Mouse (Mus musculus): ENCODE data around the gene Il9.
A peak's percentile ranks its signal among the peaks of the same experiment; 100 is the strongest.

Il9 gene

DNA sequence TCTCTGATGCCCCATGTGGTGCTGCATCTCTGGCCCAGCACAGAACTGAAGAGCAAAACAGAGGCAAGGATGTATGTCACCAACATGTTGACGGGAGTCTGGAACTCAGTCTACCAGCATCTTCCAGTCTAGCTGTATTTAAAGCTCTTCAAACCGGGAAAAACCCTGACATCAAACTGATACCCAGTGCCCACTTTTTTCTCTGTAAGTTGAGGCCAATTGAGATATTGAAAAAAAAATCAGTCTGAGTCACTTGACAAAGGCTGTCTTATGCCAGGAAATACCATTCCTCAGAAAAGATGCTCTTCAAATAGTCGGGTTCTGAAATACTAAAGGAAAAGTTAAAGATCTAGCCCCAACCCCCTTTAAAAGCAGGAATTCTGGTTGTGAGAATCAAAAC, at the start of gene Il9:
Gene Il9 (minus strand): TSS at position 101 of the 400 bp plus-strand sequence.
- DNase-seq = no peak

DNA sequence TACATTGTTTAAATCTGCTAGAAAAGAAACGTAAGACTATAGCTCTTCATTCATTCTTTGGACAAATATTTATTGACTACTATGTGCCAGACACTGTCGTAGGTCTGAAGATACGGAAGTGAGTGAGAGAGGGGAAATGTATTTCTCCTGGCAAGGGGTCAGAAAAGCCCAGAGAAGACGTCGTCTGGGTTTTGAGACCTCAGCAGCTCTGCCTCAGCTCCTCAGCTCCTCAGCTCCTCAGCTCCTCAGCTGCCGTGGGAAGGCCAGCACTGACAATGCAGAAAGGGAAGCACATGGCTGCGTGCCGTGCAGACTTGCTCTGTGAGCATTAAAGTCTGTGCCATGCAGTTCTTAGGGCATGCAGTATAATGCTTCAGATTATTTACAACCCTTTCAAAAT, 47.6 kb upstream of the Il9 start:
- DNase-seq = no peak

DNA sequence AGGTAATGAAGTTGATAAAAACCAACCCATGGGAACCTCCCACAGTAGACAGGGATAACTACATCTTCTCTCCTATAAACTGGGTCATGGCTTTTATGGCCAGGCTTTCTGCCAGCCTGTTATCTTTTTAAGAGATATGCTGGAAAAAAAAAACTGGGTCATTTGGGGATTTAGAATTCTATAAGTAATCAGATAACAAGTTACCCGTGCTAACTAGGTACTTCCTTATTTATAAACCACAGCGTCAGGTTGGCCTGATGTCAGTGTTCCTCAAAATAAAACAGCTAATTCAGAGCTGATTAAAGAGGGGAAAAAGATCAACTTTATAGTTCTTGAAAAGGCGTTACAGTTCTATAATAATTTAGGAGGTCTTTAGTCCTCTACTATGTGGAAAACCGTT, 47.0 kb upstream of the Il9 start:
- no peak for DNase-seq

DNA sequence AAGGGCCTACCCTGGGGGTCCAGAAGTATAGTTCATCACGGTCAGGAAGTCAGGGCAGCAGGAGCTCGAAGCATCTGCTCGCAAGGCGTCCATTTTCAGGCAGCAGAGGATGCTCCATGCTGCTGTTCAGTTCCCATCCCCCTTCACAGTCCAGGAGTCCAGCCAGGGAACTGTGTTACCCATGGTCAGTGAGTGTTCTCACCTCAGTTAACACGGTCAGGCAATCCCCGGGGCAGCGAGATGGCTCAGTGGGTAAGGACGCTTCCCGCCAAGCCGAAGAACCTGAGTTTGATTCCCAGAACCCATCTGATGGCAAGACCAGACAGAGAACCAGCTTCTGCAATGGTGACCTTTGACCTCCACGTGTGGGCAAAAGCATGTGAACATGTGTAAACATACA, 46.2 kb upstream of the Il9 start:
- no peak for DNase-seq

DNA sequence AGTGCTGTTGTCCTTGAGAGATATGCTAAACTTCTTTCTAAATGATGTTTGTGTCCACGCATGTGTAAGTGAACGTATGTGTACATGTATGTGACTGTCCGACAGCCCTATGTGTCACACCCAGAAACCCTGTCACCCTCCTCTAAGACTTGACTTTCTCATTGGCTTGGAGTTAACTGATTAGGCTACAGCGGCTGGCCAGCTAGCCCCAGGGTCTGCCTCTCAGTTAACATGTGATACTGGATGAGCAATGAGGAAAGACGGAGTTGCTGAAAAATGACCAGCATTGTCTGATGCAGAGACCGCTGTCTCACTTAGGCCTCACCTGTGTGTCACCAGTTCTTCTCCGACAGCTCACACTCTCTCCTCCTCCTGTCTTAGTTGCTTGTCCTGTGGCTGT, 45.8 kb upstream of the Il9 start:
- no peak for DNase-seq

DNA sequence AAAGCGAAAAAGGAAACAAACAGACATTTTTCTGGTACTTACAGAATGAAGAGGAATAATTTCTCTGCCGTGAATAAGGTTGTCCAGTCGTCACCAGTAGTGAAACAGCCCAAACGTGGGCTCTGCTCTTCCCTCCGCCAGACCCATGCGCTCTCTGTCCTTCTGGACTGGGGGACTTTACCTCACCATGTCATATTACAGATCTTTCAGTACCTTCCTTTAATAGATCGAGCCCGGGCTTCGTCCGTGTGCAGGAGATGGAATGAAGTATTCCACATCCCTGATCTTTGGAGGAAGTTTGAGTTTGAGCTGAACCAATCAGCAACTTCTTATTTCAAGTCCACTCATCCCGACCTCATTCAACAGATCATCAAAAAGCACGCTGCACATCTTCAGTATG, 44.8 kb upstream of the Il9 start:
- no peak for DNase-seq

DNA sequence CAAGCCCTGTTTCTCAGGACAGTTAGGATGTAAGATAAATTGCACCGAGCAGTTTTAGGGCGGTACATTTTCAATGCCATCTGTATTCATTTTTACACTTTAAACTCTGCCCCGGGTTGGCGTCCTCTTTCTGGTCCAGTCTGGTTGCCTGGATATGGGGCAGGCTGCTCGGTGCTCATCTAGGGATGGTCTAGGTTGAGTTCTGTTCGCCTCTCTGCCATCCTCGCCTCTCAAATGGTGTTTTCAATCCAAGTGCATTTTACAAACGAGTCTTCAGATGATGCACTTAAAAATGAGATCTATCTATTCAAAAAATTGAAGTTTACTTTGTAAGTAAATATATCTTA, 40.7 kb upstream of the Il9 start:
- peak in 1 of 2 experiments; percentile 31 for DNase-seq

DNA sequence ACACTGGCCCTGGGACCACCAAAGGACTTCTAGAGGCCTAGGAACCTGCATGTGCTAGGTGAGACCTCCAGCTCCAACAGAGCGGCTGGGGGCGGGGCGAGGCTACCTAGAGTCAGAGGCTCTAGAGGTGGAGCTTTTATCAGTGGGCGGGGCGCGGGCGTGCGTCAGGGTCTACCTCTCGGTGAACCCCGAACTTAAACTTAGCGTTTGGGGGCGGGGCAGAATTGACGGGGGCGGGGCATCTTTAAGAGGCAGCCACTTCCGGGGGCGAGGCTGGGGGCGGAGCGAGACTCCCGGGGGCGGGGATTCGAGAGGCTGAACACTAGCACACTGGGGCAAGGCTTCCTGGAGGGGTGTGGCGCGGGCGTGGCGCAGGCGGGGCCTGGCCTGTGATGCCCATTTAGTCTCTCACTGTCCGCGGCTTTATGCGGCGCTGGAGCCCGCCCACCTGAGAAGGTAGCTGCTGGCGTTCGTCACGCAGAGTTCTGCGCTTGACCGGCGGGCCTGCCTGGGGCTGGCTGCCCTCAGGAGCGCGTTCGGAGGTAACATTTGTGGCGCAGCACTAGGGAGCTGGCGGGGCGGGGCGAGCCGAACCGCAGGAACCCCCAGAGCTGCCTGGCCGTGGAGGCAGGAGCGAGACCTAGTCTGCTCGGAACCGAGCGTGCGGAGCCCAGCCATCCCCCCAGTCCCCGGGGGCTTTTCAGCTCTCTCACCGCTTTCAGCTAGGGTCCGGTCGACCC, 40.2 kb upstream of the Il9 start, which contains the start of gene Fbxl21:
Gene Fbxl21 (plus strand): TSS at position 392 of the 740 bp plus-strand sequence.
- peak; percentile 91 to 94 for DNase-seq

DNA sequence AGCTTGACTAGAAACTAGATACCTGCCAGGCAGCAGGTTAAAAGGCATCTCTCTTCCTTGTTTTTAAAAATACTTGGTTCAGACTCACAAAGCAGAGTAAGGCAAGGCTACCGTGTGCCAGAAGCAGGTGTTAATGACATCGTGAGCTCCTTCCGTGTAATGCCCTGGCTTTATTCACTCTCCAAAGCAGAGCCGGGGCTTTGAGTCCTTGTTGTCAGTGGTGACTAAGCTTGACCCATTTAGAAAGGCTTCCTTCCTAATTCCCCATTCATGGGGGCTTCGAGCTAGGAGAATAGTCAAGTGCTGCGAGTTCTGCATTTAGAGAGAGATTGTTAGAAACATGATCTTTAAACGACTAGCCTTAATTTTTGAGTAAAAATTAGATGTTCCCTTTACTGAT, 34.8 kb upstream of the Il9 start:
- DNase-seq = no peak

DNA sequence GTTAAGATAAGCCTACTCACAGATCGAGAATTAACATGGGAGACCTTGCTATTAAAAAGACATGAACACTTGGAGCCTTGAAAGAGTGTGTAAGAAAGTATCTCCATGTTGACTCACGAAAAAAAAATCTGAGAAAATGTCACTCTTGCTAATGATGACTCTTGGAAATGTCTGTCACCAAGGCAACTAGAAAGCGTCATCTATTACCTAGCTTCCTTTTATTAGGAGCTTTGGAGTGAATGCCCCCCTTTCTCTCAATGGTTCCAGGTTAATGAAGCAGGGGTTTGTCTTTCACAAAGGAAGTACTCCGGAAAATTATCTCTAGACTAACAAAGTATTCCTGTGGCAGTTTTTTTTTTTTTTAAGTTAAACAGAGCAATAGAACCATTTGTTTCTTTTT, 34.3 kb upstream of the Il9 start:
- DNase-seq = no peak

DNA sequence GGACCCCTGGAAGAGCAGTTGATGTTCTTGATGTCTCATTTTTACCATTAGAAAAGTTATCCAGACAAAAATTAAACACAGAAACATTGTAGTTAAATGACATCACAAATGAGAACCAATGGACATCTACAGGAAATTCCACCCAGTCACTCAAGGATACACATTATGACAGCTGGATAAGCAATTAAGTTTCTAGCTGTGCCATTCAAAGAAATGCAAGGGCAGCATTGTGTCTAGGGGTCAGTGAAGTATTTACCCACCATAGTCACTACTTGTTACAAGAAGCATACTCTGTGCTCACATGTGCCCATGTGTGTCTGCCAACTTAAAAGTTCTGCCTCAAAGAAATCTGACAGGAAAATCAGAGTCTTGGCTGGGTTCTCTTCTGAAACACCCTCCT, 31.5 kb upstream of the Il9 start:
- no peak for DNase-seq

DNA sequence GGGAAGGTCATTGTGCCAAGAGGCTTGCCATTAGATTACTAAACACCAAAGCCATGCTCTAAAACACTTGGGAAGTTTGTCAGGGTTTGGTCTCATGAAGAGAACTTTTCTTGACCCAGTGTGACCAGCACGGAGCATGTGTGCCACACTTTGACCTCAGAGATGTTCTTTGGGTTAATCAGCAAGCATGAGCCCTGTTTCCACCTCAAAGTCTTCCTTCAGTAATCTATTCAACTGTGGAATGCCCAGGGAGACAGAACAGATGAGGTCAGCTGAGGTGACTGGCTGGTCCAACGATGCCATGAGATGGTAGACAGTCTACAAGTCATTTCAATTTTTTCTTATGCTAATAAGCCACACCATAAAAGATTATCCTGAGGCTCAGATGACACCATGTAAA, 27.8 kb upstream of the Il9 start:
- no peak for DNase-seq

DNA sequence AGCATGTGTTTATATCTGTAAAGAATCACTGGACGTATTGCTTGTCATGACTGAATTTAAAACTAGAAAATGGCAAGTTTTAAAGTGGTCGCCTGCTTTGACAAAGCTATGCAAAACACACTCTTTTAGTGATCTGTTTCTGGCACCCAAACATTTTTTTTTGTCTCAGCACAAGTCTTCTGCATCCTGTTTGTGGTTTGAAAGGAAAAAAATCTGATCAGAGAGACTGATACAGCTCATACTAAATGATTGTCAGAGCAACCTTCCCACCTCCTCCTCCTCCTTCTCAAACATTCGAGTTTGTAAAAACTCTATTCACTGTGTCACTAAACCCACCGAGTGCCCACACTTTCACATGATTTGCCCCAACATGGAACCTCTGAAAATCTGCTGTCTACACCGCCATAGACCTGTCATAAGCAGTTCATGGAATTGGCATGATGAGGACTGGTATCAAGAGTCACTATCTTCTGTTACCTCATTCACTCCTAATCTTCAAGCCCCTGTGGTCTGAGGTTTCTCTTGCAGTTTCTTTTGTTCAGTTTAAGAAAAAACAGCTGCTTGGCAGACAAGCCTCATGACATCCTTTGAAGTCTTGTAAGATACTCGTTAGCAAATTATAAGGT, 24.9 kb upstream of the Il9 start:
- no peak for DNase-seq

DNA sequence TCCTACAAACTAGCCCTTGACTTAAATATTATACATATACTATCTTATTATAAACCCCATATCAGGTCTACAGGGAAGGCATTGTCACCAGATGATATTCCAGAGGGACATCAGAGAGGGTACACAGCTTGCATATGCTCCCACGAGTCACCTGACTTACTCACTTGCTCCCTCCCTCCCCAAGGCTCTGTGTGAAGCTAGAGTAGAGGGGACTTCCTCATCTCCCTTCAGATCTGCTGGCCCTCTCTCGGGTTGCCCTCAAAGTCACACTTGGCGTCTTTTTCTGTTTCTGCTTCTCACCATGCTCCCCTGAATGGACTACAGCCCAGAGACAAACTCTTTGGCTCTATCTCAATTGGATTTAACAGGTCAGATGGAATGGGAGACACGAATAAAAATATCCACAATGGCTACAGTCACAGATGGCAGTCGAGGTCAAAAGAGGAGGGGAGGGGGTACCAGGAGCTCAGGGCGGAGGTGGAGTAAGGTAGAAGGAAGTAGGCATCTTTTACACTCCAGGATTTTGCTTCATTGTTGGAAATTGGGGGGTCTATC, 19.9 kb upstream of the Il9 start:
- peak in 1 of 2 experiments; percentile 25 for DNase-seq

DNA sequence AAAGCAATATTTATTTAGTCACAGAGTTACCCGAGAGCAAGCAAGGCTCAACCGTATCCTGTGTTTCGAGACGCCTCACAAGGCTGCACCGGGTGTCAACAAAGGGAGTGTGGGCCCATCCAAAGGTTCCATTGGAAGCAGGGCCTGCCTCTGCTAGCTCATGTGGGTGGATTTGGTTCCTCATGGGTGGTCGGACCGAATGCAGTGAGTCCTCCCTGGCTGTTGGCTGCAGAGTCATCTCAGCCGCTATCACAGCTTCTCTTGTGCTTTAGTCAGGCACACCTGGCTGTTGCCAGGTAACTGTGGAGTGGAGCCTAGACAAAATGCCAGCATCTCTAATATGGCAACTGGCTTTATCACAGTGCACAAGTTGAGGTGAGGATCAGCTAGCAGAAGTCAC, 18.6 kb upstream of the Il9 start:
- DNase-seq = no peak

DNA sequence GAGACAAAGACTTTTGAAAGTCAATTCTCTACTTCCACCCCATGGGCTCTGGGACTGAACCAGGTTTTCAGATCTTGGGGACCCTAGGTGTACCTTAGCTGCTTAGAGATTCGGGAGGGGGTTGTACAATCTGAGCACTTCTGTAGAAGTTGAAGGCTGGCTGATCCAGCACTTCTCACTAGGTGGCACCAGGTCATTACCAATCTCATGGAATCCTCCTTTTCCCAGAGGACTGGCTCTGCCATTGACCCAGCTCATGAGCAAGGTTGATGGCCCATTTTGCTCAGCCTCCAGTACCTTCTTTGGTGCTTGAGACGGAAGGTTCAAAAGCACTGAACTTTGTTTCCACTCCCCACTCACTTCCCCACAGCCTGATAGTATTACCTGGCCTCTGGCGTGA, 18.1 kb upstream of the Il9 start:
- DNase-seq = peak; percentile 8 to 11

DNA sequence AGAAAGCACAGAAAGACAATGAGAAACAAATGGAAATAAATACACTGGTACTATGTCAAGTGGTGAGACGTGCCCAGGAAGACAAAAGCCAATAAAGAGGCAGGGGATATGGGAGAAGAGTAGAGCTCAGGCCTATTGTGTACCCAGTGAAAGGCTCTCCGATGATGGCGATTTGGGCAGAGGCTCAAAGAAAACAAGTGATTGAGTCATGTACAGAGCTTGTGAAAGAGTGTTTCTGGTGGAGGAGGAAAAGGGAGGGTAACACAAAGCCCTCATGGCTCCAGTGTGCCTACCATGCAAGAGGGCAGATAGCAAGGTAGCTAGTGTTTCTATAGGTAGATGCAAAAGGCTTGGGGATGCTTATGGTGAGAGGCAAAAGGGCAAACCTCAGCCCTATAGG, 12.4 kb upstream of the Il9 start:
- DNase-seq = no peak

DNA sequence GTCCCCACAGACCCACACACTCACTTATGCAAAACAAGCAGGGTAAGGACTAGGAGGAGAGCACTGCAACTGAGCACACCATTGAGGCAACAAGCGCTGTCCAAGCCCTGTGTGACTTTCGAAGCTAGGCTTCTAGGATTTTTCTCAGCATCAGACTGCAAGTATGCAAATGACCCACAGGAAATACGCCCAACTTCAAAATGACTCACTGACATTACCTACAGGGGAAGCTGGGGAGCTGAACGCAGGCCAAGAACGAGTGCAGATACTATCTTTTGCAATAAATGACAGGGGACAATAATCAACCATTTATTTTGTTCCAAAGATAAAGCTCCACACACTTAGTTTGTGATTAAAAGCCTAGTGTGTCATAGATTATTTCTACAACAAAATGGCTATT, 6.0 kb upstream of the Il9 start:
- no peak for DNase-seq

DNA sequence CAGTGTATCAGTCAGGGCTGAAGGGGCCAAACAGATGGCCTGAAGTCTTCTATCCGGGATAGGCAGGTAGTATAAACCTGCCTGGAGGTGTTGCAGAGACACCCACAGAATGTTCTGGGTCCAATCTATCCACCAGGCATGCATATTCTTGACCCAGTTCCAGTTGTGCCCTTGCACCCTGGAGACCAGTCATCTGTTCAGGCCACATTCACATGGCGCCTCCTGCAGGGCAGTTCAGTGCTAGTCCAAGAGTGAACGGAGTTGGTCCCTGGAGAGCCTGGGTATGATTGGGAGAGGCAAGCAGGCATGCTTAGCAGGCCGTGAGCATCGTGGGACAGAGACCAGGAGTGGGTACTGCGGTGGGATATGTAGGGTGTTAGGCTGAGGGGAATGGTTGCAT, 4.0 kb downstream of the Il9 start:
- peak in 1 of 2 experiments; percentile 35 for DNase-seq

DNA sequence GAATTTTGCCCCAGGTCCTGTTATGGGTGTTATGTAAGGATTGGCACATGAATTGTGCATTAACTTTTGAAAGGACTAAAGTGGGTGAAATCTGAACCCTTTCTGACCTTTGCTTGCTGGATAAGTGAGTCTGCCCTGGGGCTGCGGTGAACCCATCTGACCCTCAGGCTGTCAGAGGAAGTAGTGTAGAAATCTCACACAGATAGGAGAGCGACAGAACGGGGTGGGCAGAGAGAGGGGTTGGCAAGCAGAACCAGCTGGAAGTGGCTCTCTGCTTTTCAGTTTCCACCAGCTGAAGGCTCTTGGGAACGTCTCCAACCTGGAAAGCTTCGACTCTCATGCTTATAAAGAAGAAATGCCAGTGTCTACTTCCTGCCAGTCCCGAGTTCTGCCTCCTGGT, 4.8 kb downstream of the Il9 start:
- DNase-seq = peak in 1 of 2 experiments; percentile 14

DNA sequence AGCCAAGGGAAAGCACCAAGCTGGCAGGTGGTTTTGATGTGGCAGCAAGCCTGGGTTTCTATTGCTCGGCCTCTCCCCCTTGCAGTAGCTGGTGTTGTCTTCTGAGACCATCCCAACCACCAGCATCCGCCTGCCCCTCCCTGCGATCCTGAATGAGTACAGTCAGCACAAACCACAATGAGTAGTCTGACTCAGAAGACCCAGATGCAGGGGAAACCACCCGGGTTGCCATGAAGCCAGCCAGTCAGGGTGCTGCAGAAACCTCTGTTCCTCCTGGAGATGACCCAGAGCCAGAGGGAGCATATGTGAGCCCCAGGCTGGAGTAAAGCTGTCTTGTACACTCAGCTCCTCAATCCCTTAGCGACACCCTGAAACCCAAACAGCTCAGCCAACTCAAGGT, 5.3 kb downstream of the Il9 start:
- no peak for DNase-seq

DNA sequence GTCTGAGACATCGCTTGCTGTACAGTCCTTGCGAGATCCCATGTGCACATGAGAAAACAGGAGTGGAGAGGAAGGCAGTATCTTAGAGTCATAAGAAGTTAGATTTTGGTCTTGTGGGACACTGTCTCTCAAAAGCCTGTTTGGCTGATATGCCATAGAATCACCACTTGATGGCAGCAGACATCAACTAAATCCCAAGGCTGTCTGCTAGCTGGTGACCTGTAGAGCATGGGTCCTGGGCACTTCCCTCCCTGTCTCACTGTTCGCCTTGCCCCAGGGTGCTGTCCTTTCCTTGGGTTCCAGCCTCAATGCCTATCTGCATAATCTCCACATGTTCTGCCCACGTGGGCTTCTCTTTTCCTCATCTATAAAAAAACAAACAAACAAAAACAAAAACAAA, 6.7 kb downstream of the Il9 start:
- peak; percentile 49 to 67 for DNase-seq

DNA sequence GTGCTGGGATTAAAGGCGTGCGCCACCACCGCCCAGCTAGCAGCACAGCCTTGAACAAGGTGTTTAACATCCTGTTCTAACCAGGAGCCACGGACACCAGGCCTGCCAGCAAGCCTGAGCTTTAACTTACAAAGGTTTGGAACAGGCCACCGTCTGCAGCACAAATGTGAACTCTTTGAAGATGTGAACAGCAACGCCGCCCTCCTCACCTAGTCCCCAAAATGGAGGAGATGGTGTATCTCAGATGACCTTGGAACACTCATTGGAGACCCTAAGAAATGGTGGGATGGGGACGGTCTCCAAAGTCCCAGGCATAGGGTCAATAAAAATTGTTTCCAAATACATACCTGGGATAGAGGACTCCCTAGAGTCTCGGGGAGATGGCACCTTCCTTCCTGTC, 9.4 kb downstream of the Il9 start:
- DNase-seq = no peak

DNA sequence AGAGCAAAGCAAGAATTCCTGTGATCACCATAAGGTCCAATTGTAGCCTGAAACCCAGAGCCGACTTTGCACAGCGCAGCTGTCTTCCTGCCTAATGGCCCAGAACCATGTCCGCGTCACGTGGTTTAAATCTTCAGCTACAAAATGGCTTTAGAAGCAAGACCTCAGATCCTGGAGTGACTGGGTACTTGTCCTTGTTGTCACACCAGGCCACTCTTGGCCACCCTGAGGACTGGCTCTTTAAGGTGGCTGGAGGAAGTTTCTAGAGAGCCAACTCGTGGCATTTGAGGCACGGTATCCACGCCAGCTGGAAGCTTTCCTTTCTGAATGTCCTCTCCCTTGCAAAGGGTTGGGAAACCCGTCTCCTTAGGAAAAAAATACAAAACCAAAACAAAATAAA, 10.1 kb downstream of the Il9 start:
- DNase-seq = peak in 1 of 2 experiments; percentile 28

DNA sequence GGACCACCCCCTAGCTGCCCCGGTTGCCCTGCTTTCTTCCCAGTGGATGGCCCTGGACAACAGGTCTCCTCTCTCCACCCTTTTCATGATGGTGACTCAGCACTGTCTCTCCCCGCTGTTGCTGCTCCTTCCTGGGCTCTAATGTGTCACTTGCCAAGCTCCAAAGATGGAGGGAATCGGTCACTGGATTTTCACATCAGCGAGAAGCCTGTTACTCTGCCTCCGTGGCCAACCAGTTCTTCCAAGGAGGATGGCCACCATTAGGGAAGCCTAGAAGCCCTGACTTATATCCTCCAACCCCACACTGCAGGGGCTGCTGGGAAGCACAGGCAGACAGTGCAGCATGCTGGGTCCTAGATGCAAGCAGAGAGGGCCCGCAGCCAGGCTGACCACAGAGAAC, 10.8 kb downstream of the Il9 start:
- no peak for DNase-seq
